Mouse (Mus musculus) cerebellum, adult 2 months (tissue): ENCODE results near the gene Gm14403. TPM values are rescaled to one million over a fixed set of nuclear protein-coding genes. Genes with fewer than 3 reads are reported as not detected.
A peak's percentile ranks its signal among the peaks of the same experiment; 100 is the strongest.
"Not testable (repeated sequence)": the region's sequence is repeated elsewhere in the genome, so short reads cannot be mapped to it uniquely, and the experiment has no call there.

Experiments used
- DNase-seq, 2 experiments: peaks; one replicate each; pipeline ENCODE4 v3.0.0; 2021
- H3K27ac ChIP-seq: fragments of 200-500 bp; 2 replicates; pipeline ENCODE4 v1.5.1; 2012; ENCODE audit warnings: low read length, control low read depth, inconsistent platforms; ENCODE audit not compliant: insufficient read depth
- H3K27me3 ChIP-seq: fragments of 200-500 bp; 2 replicates; pipeline ENCODE4 v1.6.1; 2012; ENCODE audit warnings: inconsistent platforms, mild to moderate bottlenecking, low read length, moderate library complexity; ENCODE audit not compliant: control insufficient read depth, insufficient read depth
- H3K4me1 ChIP-seq: fragments of 200-500 bp; 2 replicates; pipeline ENCODE4 v1.6.1; 2011; ENCODE audit warnings: low read length; ENCODE audit not compliant: control insufficient read depth, insufficient read depth
- H3K4me3 ChIP-seq: fragments of 200-500 bp; replicated peaks from 2 replicates; pipeline ENCODE3; 2011; ENCODE audit warnings: mild to moderate bottlenecking, low read depth, low read length, control low read depth; ENCODE audit not compliant: insufficient read depth
- WGBS: fragments of 180-500 bp; shearing (Covaris S2); methylation state at CpG from one replicate; pipeline ENCODE4 v1.1.7; 2018; 5-methylcytosine and 5-hydroxymethylcytosine counted together
- polyA plus RNA-seq: library from polyadenylated mRNA; depleted of rRNA; stranded (reverse); fragments of >200 nt; gene quantifications from 2 replicates; pipeline ENCODE4 v1.2.3, GENCODE M21; 2012; rRNA removed

The Gm14403 gene
- 11.4 and 14.3 TPM in 2 replicates for polyA plus RNA-seq

DNA sequence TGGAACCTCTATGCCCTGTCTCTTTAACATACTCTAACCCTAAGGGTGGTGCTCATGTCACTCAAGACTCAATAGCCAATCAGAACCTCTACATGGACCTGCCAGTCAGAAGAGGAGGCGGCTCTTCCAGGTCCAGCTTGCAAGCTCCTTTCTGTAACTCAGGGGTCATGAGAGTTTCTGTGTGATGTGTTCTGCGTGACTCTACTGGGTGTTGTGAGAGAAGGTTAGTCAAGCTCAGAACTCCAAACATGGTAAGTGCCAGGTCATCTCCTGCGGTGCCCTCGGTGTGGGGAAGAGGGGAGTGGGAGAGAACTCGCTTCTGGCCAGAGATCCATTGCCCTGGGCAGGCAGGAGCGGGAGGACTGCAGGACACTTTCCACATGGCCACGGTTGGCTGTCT, at the start of gene Gm14403:
TSS of gene Gm14403 (plus strand) at position 149 of the 400 bp plus-strand sequence.
- not testable (repeated sequence) for H3K27me3 ChIP-seq, H3K27ac ChIP-seq, H3K4me1 ChIP-seq
- H3K4me3 ChIP-seq = peak within 1 kb of the TSS; percentile 79
- DNase-seq = peak; percentile 59 to 62
- 23% methylated on average over 7 of the region's 7 CpGs for WGBS

DNA sequence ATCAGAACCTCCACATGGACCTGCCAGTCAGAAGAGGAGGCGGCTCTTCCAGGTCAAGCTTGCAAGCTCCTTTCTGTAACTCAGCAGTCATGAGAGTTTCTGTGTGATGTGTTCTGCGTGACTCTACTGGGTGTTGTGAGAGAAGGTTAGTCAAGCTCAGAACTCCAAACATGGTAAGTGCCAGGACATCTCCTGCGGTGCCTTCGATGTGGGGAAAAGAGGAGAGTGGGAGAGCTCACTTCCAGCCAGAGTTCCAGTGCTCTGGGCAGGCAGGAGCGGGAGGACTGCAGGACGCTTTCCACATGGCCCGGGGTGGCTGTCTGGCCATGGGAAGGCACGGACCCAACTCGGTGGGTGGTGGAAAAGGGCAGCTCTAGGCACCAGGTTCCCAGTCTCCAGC, 33.3 kb upstream of the Gm14403 start, which contains the start of gene Zfp970:
TSS of gene Zfp970 (plus strand) at position 58 of the 400 bp plus-strand sequence.
- peak; percentile 19 to 51 for DNase-seq
- not testable (repeated sequence) for H3K4me1 ChIP-seq, H3K27me3 ChIP-seq, H3K27ac ChIP-seq
- WGBS = 9% methylated on average over 8 of the region's 9 CpGs
- peak within 1 kb of the TSS; percentile 60 for H3K4me3 ChIP-seq

- not testable (repeated sequence) for H3K4me1 ChIP-seq, H3K4me3 ChIP-seq, H3K27me3 ChIP-seq, H3K27ac ChIP-seq, DNase-seq
Observed at GRCm38 (mm10) chr2:177468222-177468621, 29.8 kb upstream of the Gm14403 start.

DNA sequence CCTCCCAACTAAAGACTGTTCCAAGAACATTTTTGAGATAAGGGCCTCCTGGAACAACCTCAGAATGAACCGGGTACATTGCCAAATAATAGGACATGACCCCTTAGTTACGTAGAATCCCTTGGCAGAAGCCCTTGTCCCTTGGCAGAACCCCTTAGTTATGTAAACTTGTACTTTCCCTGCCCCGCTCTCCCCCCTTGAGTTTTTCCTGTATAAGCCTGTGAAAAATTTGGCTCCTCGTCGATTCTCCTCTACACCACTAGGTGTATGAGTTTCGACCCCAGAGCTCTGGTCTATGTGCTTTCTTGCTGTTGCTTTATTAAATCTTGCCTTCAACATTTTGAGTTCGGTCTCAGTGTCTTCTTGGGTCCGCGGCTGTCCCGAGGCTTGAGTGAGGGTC, 25.8 kb upstream of the Gm14403 start:
- H3K4me3 ChIP-seq, H3K27me3 ChIP-seq, H3K27ac ChIP-seq, H3K4me1 ChIP-seq, DNase-seq: not testable (repeated sequence)
- 86% methylated on average over 7 of the region's 10 CpGs for WGBS

- H3K27ac ChIP-seq, H3K4me1 ChIP-seq, H3K4me3 ChIP-seq, DNase-seq, H3K27me3 ChIP-seq: not testable (repeated sequence)
- WGBS = 80% methylated on average over 1 of the region's 1 CpGs
Observed at GRCm38 (mm10) chr2:177481971-177482370, 16.0 kb upstream of the Gm14403 start.

DNA sequence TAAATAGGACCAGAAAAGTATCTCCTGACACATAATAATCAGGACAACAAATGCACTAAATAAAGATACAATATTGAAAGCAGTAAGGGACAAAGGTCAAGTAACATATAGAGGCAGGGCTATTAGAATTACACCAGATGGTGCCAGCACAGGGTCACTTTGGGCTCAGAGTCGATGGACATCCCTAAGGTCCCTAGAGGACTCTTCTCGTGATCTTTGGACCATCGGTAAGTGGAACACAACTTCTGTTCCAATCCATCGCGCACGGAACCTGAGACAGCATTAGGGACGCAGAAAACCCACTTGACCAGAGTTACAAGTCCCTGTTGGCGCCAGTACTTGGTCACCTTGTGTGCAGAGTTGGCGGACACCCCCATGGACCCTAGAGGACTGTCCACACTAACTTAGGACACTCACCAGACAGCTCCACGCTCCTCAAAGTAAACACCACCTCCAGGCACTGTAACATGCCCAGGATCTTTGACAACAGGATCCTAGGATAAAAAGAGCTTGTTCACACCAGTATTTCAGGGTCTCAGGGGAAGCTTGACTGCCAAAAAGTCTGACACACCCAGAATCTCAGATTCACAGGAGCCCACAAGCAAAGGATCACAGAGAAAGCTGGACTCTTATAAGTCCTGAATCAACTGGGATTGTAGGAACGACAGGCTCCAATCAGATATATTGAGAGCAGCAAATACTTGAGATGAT, 14.6 kb upstream of the Gm14403 start:
- not testable (repeated sequence) for DNase-seq, H3K4me3 ChIP-seq, H3K27me3 ChIP-seq, H3K4me1 ChIP-seq, H3K27ac ChIP-seq
- WGBS = 89% methylated on average over 11 of the region's 11 CpGs

GRCm38 (mm10) chr2:177499182-177499581, 1.2 kb downstream of the Gm14403 start:
- not testable (repeated sequence) for H3K27ac ChIP-seq, H3K4me1 ChIP-seq, H3K4me3 ChIP-seq, DNase-seq, H3K27me3 ChIP-seq
- 8% methylated on average over 1 of the region's 1 CpGs for WGBS

- 95% methylated on average over 1 of the region's 1 CpGs for WGBS
Observed at GRCm38 (mm10) chr2:177505211-177505719, 7.2 kb downstream of the Gm14403 start.

GRCm38 (mm10) chr2:177511381-177511780, 13.4 kb downstream of the Gm14403 start:
- DNase-seq, H3K27me3 ChIP-seq, H3K4me1 ChIP-seq, H3K27ac ChIP-seq, H3K4me3 ChIP-seq: not testable (repeated sequence)
- 54% methylated on average over 4 of the region's 4 CpGs for WGBS

More at GRCm38 (mm10) chr2:177505211-177505719, 7.2 kb downstream of the Gm14403 start:
- H3K27ac ChIP-seq, DNase-seq, H3K4me3 ChIP-seq, H3K4me1 ChIP-seq, H3K27me3 ChIP-seq: not testable (repeated sequence)

GRCm38 (mm10) chr2:177511972-177512371, 14.0 kb downstream of the Gm14403 start:
- not testable (repeated sequence) for H3K4me1 ChIP-seq, H3K27ac ChIP-seq, H3K27me3 ChIP-seq, DNase-seq, H3K4me3 ChIP-seq
- 86% methylated on average over 3 of the region's 3 CpGs for WGBS

GRCm38 (mm10) chr2:177513991-177514479, 16.0 kb downstream of the Gm14403 start:
- not testable (repeated sequence) for H3K27me3 ChIP-seq, H3K27ac ChIP-seq, H3K4me3 ChIP-seq, H3K4me1 ChIP-seq, DNase-seq
- 84% methylated on average over 4 of the region's 4 CpGs for WGBS

GRCm38 (mm10) chr2:177517746-177518145, 19.7 kb downstream of the Gm14403 start:
- DNase-seq, H3K27me3 ChIP-seq: not testable (repeated sequence)

DNA sequence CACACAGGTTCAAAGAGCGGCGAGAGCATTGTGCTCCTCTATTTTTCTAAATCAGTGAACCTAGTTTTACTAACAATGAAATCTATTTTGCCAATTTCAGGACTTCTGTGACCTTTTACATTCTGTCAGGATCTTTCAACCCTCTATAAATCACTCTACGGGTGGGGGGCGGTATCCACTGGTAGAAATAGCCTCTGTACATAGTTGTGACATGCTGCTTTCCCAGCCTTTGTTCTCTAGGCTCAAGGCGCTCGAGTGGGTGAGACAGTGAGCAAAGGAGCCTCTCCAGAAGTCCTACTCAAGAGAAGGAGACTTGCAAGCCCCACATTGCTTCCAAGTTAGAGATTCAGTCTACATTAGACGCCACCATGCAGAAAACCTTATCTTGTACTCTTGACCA, 20.3 kb downstream of the Gm14403 start:
- DNase-seq, H3K27ac ChIP-seq, H3K4me1 ChIP-seq, H3K27me3 ChIP-seq, H3K4me3 ChIP-seq: not testable (repeated sequence)
- 81% methylated on average over 7 of the region's 7 CpGs for WGBS

More at GRCm38 (mm10) chr2:177517746-177518145, 19.7 kb downstream of the Gm14403 start:
- H3K4me1 ChIP-seq, H3K27ac ChIP-seq, H3K4me3 ChIP-seq: not testable (repeated sequence)
- 81% methylated on average over 9 of the region's 9 CpGs for WGBS
